Mouse (Mus musculus) liver, embryonic 14.5 days (tissue): Measurements from ENCODE around the gene Syt6.

ENCODE experiments used
- CTCF ChIP-seq: IDR thresholded peaks from 2 replicates; pipeline ENCODE4 v1.5.1; 2016; ENCODE audit warnings: antibody characterized with exemption, low read depth, control low read depth
- EP300 ChIP-seq: IDR thresholded peaks from 2 replicates; pipeline ENCODE4 v1.6.1; 2016; ENCODE audit warnings: antibody characterized with exemption, low read depth

- TF ChIP-seq CTCF (no peak), EP300 (no peak)
Measured at GRCm38 (mm10) chr3:103633831-103634230, 58.8 kb downstream of the Syt6 start.
